Mouse (Mus musculus): Measurements from ENCODE around the gene Gpr137c. TPM values are rescaled to one million over a fixed set of nuclear protein-coding genes. Genes with fewer than 3 reads are reported as not detected.

Gpr137c gene
- polyA plus RNA-seq, 1 experiment from 2014 or later = 3.5 TPM

Other genes starting within 250 kb of the Gpr137c start
- gene Ptger2, start 231.5 kb upstream of the Gpr137c start, polyA plus RNA-seq (2014; fragmentation: Nextera tagmentation; extraction: Ambion mirVana) = 0.81 and 1.2 TPM in 2 replicates
- gene Txndc16, start 611 bp downstream of the Gpr137c start, polyA plus RNA-seq (2014; fragmentation: Nextera tagmentation; extraction: Ambion mirVana) = 18.0 and 18.7 TPM in 2 replicates
- gene Ero1l, start 99.1 kb downstream of the Gpr137c start, polyA plus RNA-seq (2014; fragmentation: Nextera tagmentation; extraction: Ambion mirVana) = 31.0 and 33.7 TPM in 2 replicates
- gene Psmc6, start 110.1 kb downstream of the Gpr137c start, polyA plus RNA-seq (2014; fragmentation: Nextera tagmentation; extraction: Ambion mirVana) = 153 and 162 TPM in 2 replicates
- gene Styx, start 131.4 kb downstream of the Gpr137c start, polyA plus RNA-seq (2014; fragmentation: Nextera tagmentation; extraction: Ambion mirVana) = 77.4 and 77.5 TPM in 2 replicates
- gene Gnpnat1, start 185.2 kb downstream of the Gpr137c start, polyA plus RNA-seq (2014; fragmentation: Nextera tagmentation; extraction: Ambion mirVana) = 51.1 and 55.5 TPM in 2 replicates

All from embryonic facial prominence, embryonic 14.5 days (tissue).